Comparison of ENCODE assay signal across 22 mouse cellular contexts in the genomic region with DNA sequence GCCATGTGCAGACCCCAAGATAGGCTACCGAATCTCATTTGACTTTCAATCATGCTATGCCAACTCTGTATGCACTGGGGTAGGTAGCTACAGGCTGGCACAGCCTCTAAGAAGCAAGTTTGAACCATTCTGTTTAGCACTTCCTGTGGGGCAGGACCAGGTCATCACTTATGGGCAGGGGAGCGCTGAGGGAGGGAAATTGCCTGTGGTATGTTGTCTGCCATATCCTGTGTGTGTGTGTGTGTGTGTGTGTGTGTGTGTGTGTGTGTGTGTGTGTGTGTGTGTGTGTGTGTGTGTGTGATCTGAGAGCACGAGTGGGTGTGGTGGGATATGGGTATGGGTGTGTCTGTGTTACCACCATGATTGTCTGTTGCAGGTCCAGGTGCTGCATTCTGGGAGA.
DNase-seq lines count a peak whose midpoint lies in the region; ATAC-seq and TF ChIP-seq lines count a peak whose summit lies in the region.
"Had no signal": no experiment of that assay in that cellular context is flagged by ENCODE, and none has a peak within 500 bp of the region (broad histone marks: within the 10 kb centered on the region; RNA-seq: fewer than 3 reads in every experiment).

No protein-coding gene starts in this region.

- no peak overlapping the region for H3K4me3 ChIP-seq in layer of hippocampus, adult 2 months
- H3K4me3 ChIP-seq: heart, embryonic 15.5 days; hindbrain, embryonic 13.5 days; limb, embryonic 12.5 days; midbrain, embryonic 13.5 days; neural tube, embryonic 12.5 days; stomach, embryonic 15.5 days had no signal

- no peak for TF ChIP-seq CTCF in layer of hippocampus, adult 2 months (conservative IDR thresholded peaks at IDR 0.05)

- H3K27ac ChIP-seq in layer of hippocampus, adult 2 months: peak overlapping the region; percentile 28; the same call in 1 of the 2 replicates
- H3K27ac ChIP-seq: heart, embryonic 15.5 days; hindbrain, embryonic 13.5 days; limb, embryonic 12.5 days; midbrain, embryonic 13.5 days; neural tube, embryonic 12.5 days; stomach, embryonic 15.5 days had no signal

- no peak for ATAC-seq in CD4-positive, CD25-positive, alpha-beta regulatory T cell, adult 4 months
- ATAC-seq: liver, postnatal 0 days; lung, postnatal 0 days; midbrain, embryonic 13.5 days had no signal

- DNase-seq in CD4-positive, CD25-positive, alpha-beta regulatory T cell, adult 2 months (ENCODE audit: low read depth, low spot score): peak; percentile 29
- no peak for DNase-seq in layer of hippocampus, adult 2 months (ENCODE audit: low spot score in 2 of 2)
- DNase-seq in layer of hippocampus, postnatal 10 days (ENCODE audit: low spot score in 2 of 2): no peak
- DNase-seq in thymus, postnatal 14 days: peak; percentile 39
- DNase-seq in thymus, postnatal 4 days: no peak
- peak; percentile 28 to 61 for DNase-seq in natural killer cell, adult 2 months (ENCODE audit: low spot score in 2 of 2)
- DNase-seq in yolk sac, embryonic 10.5 days (ENCODE audit: low spot score): no peak
- DNase-seq: adrenal gland, postnatal 36 days; heart, postnatal 36 days; kidney, adult 8-10 months; kidney, postnatal 10 days; layer of hippocampus, postnatal 36 days; liver, postnatal 0 days; right cerebral cortex, postnatal 14 days had no signal

Comparison
In these comparisons a context has a peak if more than half of its experiments do, and no peak if none do; other contexts are left out.
1. DNase-seq: peak in CD4-positive, CD25-positive, alpha-beta regulatory T cell, adult 2 months (single experiment), thymus, postnatal 14 days (single experiment) and natural killer cell, adult 2 months (2 of 2); none in layer of hippocampus, adult 2 months (0 of 2), layer of hippocampus, postnatal 10 days (0 of 2), thymus, postnatal 4 days (single experiment) and yolk sac, embryonic 10.5 days (single experiment).